Mouse (Mus musculus): ENCODE data around the gene Thumpd2. TPM values are rescaled to one million over a fixed set of nuclear protein-coding genes. Genes with fewer than 3 reads are reported as not detected.

Thumpd2 gene
- polyA plus RNA-seq, 1 experiment from 2014 or later = 17.5 TPM

DNA sequence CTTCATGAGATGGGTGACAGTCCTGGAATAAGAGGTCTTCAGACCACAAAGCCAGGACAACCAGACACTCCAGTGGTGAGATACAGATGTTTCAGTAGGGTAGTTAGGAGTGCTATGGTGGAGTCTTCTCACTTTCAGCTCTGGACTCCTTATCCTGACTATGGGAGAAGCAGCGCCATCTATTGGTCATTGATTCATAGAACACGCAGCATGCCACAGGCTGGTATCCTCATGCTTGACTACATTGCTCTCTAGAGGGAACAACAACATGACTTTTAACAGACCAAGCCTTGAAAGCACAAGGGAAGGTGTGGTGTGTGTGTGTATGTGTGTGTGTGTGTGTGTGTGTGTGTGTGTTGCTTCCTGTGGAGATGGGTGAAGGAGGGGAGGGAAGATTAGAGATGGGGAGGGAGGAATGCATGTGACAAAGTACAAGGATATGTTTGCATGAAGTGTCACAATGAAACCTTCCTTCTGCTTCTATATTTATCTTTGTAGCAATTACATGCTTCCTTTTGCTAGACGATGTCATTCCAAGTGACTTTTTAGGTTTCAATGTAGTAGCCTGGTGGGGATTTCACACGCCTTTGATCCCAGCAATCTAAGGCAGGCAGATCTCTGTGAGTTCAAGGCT lies 49.0 kb downstream of the Thumpd2 start:
- Histone ChIP-seq H3K27me3 (ENCODE audit: control insufficient read depth, insufficient read depth, low read length) (no peaks in the 10 kb centered on the region), H3K36me3 (ENCODE audit: control insufficient read depth, insufficient read depth, low read length) (no peaks in the 10 kb centered on the region)
- peak; percentile 72; the same call in 1 of the 2 replicates for ATAC-seq (replicated peaks; ENCODE audit: low FRiP score)

DNA sequence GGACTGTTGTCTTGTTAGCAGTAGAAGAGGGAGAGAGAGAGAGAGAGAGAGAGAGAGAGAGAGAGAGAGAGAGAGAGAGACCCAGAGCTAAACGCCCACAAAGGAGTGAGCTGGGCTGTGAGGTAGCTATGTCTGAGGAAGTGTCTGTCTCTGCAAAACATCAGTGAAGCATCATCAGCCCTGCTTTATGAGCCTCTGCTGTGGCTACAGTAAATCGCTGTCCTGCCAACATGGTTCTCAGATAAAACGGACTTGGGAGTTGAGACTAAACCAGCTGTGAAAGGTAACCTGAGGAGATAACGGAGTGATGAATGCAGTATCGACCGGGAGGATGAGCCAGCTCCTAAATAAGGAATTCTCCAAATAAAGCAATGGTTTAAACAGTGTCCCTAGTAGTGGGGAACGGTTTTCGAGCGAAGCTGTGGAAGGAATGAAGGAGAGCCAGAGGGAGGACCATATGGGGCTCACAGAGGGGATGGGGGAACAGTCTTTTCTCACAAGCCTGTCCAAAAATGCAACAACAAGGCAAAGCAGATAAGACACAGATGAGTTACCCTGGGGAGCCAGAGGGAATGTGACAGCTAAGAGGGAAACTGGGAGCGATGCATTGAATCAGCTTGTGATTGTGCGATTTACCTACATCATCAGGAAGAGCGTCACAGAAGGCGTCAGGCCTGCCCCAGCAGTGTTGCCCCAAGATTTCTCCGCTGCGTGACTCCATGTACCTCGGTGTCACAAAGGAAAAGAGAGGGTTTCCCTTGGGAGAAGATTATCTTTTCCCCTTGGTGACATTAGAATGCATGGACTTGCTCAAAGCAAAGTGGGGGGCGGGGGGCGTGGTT lies 53.8 kb downstream of the Thumpd2 start:
- Histone ChIP-seq H3K9ac (ENCODE audit: low read length) (no peak overlapping the region), H3K36me3 (ENCODE audit: control insufficient read depth, insufficient read depth, low read length) (no peaks in the 10 kb centered on the region), H3K4me1 (replicated peaks; ENCODE audit: control insufficient read depth, insufficient read depth, low read length) (no peaks in the 10 kb centered on the region), H3K4me3 (ENCODE audit: low read depth, low read length) (no peak overlapping the region), H3K27ac (ENCODE audit: low read depth, low read length) (no peak overlapping the region), H3K4me2 (ENCODE audit: low read depth, low read length, severe bottlenecking) (no peak overlapping the region), H3K27me3 (ENCODE audit: control insufficient read depth, insufficient read depth, low read length) (no peaks in the 10 kb centered on the region), H3K9me3 (ENCODE audit: control insufficient read depth, low read length) (no peaks in the 10 kb centered on the region)
- WGBS = 86% methylated on average over 18 of the region's 18 CpGs
- no peak for DNase-seq (ENCODE audit: low spot score)
- no peak for ATAC-seq (replicated peaks; ENCODE audit: low FRiP score)

More for the DNA sequence above, 49.0 kb downstream of the Thumpd2 start:
- Histone ChIP-seq H3K9me3 (ENCODE audit: control insufficient read depth, low read length) (no peaks in the 10 kb centered on the region), H3K27ac (ENCODE audit: low read depth, low read length) (no peak overlapping the region), H3K4me3 (ENCODE audit: low read depth, low read length) (no peak overlapping the region), H3K4me2 (ENCODE audit: low read depth, low read length, severe bottlenecking) (no peak overlapping the region), H3K4me1 (replicated peaks; ENCODE audit: control insufficient read depth, insufficient read depth, low read length) (no peaks in the 10 kb centered on the region), H3K9ac (ENCODE audit: low read length) (no peak overlapping the region)
- WGBS = 57% methylated on average over 4 of the region's 4 CpGs
- peak; percentile 69 for DNase-seq (ENCODE audit: low spot score)

DNA sequence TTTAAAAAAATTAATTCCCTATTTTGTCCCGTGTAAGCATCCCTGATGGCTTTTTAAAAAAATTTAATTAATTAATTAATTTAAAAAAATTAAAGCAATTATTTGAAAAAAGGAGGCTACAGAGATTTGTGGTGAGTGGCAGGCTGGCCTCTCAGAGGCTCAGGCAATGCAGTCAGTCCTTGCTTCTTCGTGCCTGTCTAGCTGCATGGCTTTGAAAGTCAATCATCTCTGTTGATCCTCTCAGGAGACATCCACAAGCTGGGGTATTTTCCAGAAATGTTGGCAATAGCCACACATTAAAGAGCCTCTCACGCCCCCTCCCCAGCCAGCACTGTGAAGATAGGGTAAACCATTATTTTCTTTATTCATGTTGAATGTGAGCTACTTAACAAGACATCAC lies 54.7 kb downstream of the Thumpd2 start:
- 79% methylated on average over 3 of the region's 3 CpGs for WGBS
- no peak overlapping the region for H3K27ac ChIP-seq (ENCODE audit: low read depth, low read length)
- DNase-seq (ENCODE audit: low spot score) (no peak), ATAC-seq (replicated peaks; ENCODE audit: low FRiP score) (0 out of 2 replicates have a peak, but pooled peaks have one; percentile 1)
- H3K9me3 ChIP-seq (ENCODE audit: control insufficient read depth, low read length) = no peaks in the 10 kb centered on the region
- no peak overlapping the region for H3K4me3 ChIP-seq (ENCODE audit: low read depth, low read length)
- no peak overlapping the region for H3K9ac ChIP-seq (ENCODE audit: low read length)
- no peaks in the 10 kb centered on the region for H3K27me3 ChIP-seq (ENCODE audit: control insufficient read depth, insufficient read depth, low read length)
- no peak overlapping the region for H3K4me2 ChIP-seq (ENCODE audit: low read depth, low read length, severe bottlenecking)
- H3K4me1 ChIP-seq (replicated peaks; ENCODE audit: control insufficient read depth, insufficient read depth, low read length) = no peaks in the 10 kb centered on the region
- no peaks in the 10 kb centered on the region for H3K36me3 ChIP-seq (ENCODE audit: control insufficient read depth, insufficient read depth, low read length)

DNA sequence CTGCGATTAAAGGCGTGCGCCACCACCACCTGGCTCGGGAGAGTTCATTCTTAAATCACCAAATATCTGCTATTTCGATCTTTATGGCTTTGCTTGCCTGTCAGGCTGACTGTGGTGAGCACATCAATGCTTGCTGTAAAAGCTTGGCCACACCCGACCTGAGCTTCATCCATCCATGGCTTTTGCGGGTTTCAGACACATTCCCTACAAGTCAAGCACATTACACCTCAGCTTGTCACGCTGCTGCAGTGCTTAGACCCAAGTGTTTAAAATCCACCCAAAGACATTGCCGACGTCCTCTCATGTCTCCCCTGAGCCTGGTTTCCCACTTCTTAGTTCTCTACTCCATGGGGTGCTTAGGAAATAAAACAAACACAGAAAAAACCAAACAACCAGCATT lies 55.8 kb downstream of the Thumpd2 start:
- H3K9me3 ChIP-seq (ENCODE audit: control insufficient read depth, low read length) = no peaks in the 10 kb centered on the region
- H3K27me3 ChIP-seq (ENCODE audit: control insufficient read depth, insufficient read depth, low read length) = no peaks in the 10 kb centered on the region
- no peaks in the 10 kb centered on the region for H3K36me3 ChIP-seq (ENCODE audit: control insufficient read depth, insufficient read depth, low read length)
- no peak overlapping the region for H3K27ac ChIP-seq (ENCODE audit: low read depth, low read length)
- DNase-seq (ENCODE audit: low spot score) (no peak), ATAC-seq (replicated peaks; ENCODE audit: low FRiP score) (no peak)
- no peaks in the 10 kb centered on the region for H3K4me1 ChIP-seq (replicated peaks; ENCODE audit: control insufficient read depth, insufficient read depth, low read length)
- no peak overlapping the region for H3K4me3 ChIP-seq (ENCODE audit: low read depth, low read length)
- H3K9ac ChIP-seq (ENCODE audit: low read length) = no peak overlapping the region
- 92% methylated on average over 10 of the region's 10 CpGs for WGBS
- H3K4me2 ChIP-seq (ENCODE audit: low read depth, low read length, severe bottlenecking) = no peak overlapping the region

DNA sequence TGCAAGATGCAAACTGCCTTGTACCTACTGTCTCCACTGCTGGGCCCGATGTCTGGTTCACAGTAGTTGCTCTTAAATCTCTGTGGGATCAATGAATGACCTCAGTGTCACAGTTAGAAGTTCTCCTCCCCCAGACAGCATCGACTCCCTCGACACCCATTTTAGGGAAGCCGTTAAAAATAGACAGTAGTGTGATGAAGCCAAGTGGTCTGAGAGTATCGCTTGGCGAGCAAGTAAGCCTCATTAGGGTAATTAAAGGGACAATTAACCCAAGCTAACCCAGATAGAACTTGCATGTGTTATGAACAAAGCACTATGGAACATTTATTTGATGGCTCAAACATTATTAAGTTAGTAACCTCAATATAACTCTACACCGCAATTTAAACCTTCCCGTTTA lies 59.6 kb downstream of the Thumpd2 start:
- no peak overlapping the region for H3K27ac ChIP-seq (ENCODE audit: low read depth, low read length)
- no peaks in the 10 kb centered on the region for H3K36me3 ChIP-seq (ENCODE audit: control insufficient read depth, insufficient read depth, low read length)
- WGBS = 63% methylated on average over 8 of the region's 8 CpGs
- H3K4me1 ChIP-seq (replicated peaks; ENCODE audit: control insufficient read depth, insufficient read depth, low read length) = no peaks in the 10 kb centered on the region
- no peak overlapping the region for H3K4me2 ChIP-seq (ENCODE audit: low read depth, low read length, severe bottlenecking)
- no peaks in the 10 kb centered on the region for H3K27me3 ChIP-seq (ENCODE audit: control insufficient read depth, insufficient read depth, low read length)
- no peak overlapping the region for H3K4me3 ChIP-seq (ENCODE audit: low read depth, low read length)
- 0 out of 2 replicates have a peak, but pooled peaks have one; percentile 4 for ATAC-seq (replicated peaks; ENCODE audit: low FRiP score)
- no peak for DNase-seq (ENCODE audit: low spot score)
- no peak overlapping the region for H3K9ac ChIP-seq (ENCODE audit: low read length)
- H3K9me3 ChIP-seq (ENCODE audit: control insufficient read depth, low read length) = no peaks in the 10 kb centered on the region

DNA sequence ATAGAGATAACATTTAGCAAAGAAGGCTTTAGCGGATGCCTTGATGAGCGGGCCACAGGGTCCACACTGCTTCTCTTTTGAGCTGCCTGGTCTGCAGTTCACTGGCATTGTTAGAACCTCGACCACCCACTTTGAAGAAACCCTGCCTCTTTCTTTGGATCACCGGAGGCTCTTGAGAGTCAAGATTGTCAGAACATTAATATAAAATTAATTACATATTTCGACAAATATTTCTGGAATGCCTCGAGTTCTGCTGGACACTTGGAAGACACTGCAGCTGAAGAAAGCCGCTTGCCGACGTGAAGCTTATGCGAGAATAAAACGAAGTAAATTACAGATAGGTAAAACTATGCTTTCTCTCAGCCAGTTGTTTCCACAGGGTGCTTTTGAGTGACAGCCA lies 60.4 kb downstream of the Thumpd2 start:
- Histone ChIP-seq H3K9me3 (ENCODE audit: control insufficient read depth, low read length) (no peaks in the 10 kb centered on the region), H3K36me3 (ENCODE audit: control insufficient read depth, insufficient read depth, low read length) (no peaks in the 10 kb centered on the region), H3K27ac (ENCODE audit: low read depth, low read length) (no peak overlapping the region), H3K27me3 (ENCODE audit: control insufficient read depth, insufficient read depth, low read length) (no peaks in the 10 kb centered on the region), H3K9ac (ENCODE audit: low read length) (no peak overlapping the region), H3K4me3 (ENCODE audit: low read depth, low read length) (no peak overlapping the region), H3K4me1 (replicated peaks; ENCODE audit: control insufficient read depth, insufficient read depth, low read length) (no peaks in the 10 kb centered on the region), H3K4me2 (ENCODE audit: low read depth, low read length, severe bottlenecking) (no peak overlapping the region)
- ATAC-seq (replicated peaks; ENCODE audit: low FRiP score) (no peak), DNase-seq (ENCODE audit: low spot score) (no peak)
- WGBS = 80% methylated on average over 11 of the region's 11 CpGs

DNA sequence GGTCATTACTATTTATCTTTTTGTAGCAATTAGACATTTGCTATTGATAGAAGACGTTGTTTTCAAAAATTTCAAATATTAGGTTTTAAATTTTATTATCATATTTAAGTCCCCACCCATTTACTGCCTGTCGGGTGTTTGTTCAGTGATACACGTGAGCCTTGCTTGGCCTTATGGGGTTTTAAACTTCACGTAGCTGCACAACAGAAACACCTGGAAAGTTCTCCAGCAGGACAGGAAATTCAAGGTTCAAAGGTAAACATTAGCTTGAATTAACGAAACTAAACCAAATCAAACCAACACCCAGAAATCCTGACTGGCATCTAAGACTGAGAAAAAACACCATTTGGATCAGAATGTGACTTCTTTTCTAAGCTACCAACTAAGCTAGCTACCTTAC lies 62.8 kb downstream of the Thumpd2 start:
- no peak for ATAC-seq (replicated peaks; ENCODE audit: low FRiP score)
- no peak overlapping the region for H3K27ac ChIP-seq (ENCODE audit: low read depth, low read length)

DNA sequence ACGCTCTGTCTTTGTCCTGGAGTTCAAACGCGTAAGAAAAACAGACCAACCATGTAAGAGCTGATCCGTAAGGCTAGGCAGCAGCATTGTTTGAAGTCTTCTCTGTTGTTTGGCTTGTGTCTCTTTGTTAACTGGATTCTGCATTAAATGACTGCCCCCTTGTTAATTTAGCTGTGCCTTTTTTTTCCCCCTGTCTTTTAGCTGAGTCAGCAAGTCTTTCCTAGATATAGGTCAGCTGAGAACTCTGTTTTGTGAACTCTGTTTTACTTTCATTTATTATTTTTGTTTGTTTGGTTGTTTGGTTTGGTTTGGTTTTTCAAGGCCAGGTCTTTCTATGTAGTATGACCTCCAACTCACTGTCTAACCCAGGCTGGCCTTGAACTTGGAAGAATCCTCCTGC lies 63.2 kb downstream of the Thumpd2 start:
- H3K9me3 ChIP-seq (ENCODE audit: control insufficient read depth, low read length) = no peaks in the 10 kb centered on the region
- H3K4me3 ChIP-seq (ENCODE audit: low read depth, low read length) = no peak overlapping the region
- H3K27ac ChIP-seq (ENCODE audit: low read depth, low read length) = no peak overlapping the region
- H3K4me1 ChIP-seq (replicated peaks; ENCODE audit: control insufficient read depth, insufficient read depth, low read length) = no peaks in the 10 kb centered on the region
- DNase-seq (ENCODE audit: low spot score) = no peak
- no peak overlapping the region for H3K4me2 ChIP-seq (ENCODE audit: low read depth, low read length, severe bottlenecking)
- 66% methylated on average over 4 of the region's 4 CpGs for WGBS
- H3K36me3 ChIP-seq (ENCODE audit: control insufficient read depth, insufficient read depth, low read length) = no peaks in the 10 kb centered on the region
- no peak overlapping the region for H3K9ac ChIP-seq (ENCODE audit: low read length)
- H3K27me3 ChIP-seq (ENCODE audit: control insufficient read depth, insufficient read depth, low read length) = no peaks in the 10 kb centered on the region
- ATAC-seq (replicated peaks; ENCODE audit: low FRiP score) = no peak

More for the DNA sequence above, 62.8 kb downstream of the Thumpd2 start:
- Histone ChIP-seq H3K4me3 (ENCODE audit: low read depth, low read length) (no peak overlapping the region), H3K36me3 (ENCODE audit: control insufficient read depth, insufficient read depth, low read length) (no peaks in the 10 kb centered on the region), H3K27me3 (ENCODE audit: control insufficient read depth, insufficient read depth, low read length) (no peaks in the 10 kb centered on the region), H3K4me1 (replicated peaks; ENCODE audit: control insufficient read depth, insufficient read depth, low read length) (no peaks in the 10 kb centered on the region), H3K4me2 (ENCODE audit: low read depth, low read length, severe bottlenecking) (no peak overlapping the region), H3K9me3 (ENCODE audit: control insufficient read depth, low read length) (no peaks in the 10 kb centered on the region), H3K9ac (ENCODE audit: low read length) (no peak overlapping the region)
- DNase-seq (ENCODE audit: low spot score) = no peak
- WGBS = 88% methylated on average over 5 of the region's 5 CpGs

Data from forebrain, embryonic 11.5 days (tissue).